11 mouse cellular contexts compared by ENCODE assay signal in the genomic region with DNA sequence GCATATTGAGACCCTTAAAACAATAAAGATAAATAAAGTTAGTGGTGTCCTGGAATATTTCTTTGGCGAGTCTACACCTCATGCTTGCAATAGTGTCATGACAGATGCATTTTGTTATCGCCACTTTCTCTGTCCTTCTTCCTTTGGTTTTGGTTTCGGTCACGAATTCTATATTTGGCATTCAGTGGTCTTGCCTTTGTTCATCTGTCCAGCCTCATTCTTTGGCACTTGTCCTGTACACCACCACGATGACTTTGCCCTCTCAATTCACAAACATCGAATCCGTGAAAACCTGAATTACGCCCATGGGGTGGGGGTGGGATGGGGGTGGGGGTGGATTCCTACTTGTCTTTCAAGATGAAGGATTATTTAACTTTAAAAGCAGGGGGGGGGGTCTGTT. TPM values are rescaled to one million over a fixed set of nuclear protein-coding genes. Genes with fewer than 3 reads are reported as not detected.
DNase-seq lines count a peak whose midpoint lies in the region; ATAC-seq lines count a peak whose summit lies in the region.
"Had no signal": no experiment of that assay in that cellular context is flagged by ENCODE, and none has a peak within 500 bp of the region (broad histone marks: within the 10 kb centered on the region; RNA-seq: fewer than 3 reads in every experiment).

No protein-coding gene starts in this region.

- no peaks in the 10 kb centered on the region for H3K4me1 ChIP-seq in hindbrain, embryonic 11.5 days (replicated peaks; ENCODE audit: control insufficient read depth, insufficient read depth, low read length)
- peaks cover 11% of the 10 kb centered on the region for H3K4me1 ChIP-seq in hindbrain, embryonic 14.5 days (replicated peaks; ENCODE audit: control insufficient read depth, insufficient read depth, low read length)
- peaks cover 11% of the 10 kb centered on the region for H3K4me1 ChIP-seq in liver, embryonic 15.5 days (replicated peaks)

- H3K4me3 ChIP-seq in hindbrain, embryonic 11.5 days (ENCODE audit: low read depth, low read length): no peak overlapping the region
- H3K4me3 ChIP-seq in hindbrain, embryonic 14.5 days (replicated peaks; ENCODE audit: low read length): no peak overlapping the region
- peak overlapping the region; percentile 92 for H3K4me3 ChIP-seq in liver, embryonic 15.5 days (replicated peaks)

- no peak overlapping the region for H3K27ac ChIP-seq in hindbrain, embryonic 11.5 days (ENCODE audit: low read depth, low read length)
- H3K27ac ChIP-seq in hindbrain, embryonic 14.5 days: no peak overlapping the region
- H3K27ac ChIP-seq in liver, embryonic 15.5 days (replicated peaks): no peak overlapping the region
- H3K27ac ChIP-seq: forebrain, embryonic 13.5 days; hindbrain, embryonic 12.5 days; midbrain, embryonic 12.5 days; neural tube, embryonic 13.5 days had no signal

- no peaks in the 10 kb centered on the region for H3K27me3 ChIP-seq in hindbrain, embryonic 11.5 days (ENCODE audit: control insufficient read depth, insufficient read depth, low read length)
- H3K27me3 ChIP-seq in hindbrain, embryonic 14.5 days (ENCODE audit: control insufficient read depth, insufficient read depth, low read length): no peaks in the 10 kb centered on the region
- H3K27me3 ChIP-seq in liver, embryonic 15.5 days: no peaks in the 10 kb centered on the region; the same call in 1 of the 2 replicates

- H3K4me2 ChIP-seq in hindbrain, embryonic 11.5 days (replicated peaks; ENCODE audit: low read depth, low read length): no peak overlapping the region
- no peak overlapping the region for H3K4me2 ChIP-seq in hindbrain, embryonic 14.5 days (replicated peaks)
- peak overlapping the region; percentile 69 for H3K4me2 ChIP-seq in liver, embryonic 15.5 days

- peak; percentile 12; the same call in 1 of the 2 replicates for ATAC-seq in hindbrain, embryonic 11.5 days (ENCODE audit: low FRiP score)
- no peak for ATAC-seq in hindbrain, embryonic 14.5 days (ENCODE audit: low FRiP score)
- ATAC-seq in liver, embryonic 15.5 days (ENCODE audit: insufficient read depth): no peak

- no peaks in the 10 kb centered on the region for H3K9me3 ChIP-seq in hindbrain, embryonic 11.5 days (ENCODE audit: control insufficient read depth, low read length)
- H3K9me3 ChIP-seq in hindbrain, embryonic 14.5 days (ENCODE audit: control insufficient read depth, low read length): no peaks in the 10 kb centered on the region
- no peaks in the 10 kb centered on the region for H3K9me3 ChIP-seq in liver, embryonic 15.5 days (replicated peaks)

- no peaks in the 10 kb centered on the region for H3K36me3 ChIP-seq in hindbrain, embryonic 11.5 days (ENCODE audit: control insufficient read depth, insufficient read depth, low read length)
- no peaks in the 10 kb centered on the region for H3K36me3 ChIP-seq in hindbrain, embryonic 14.5 days (replicated peaks; ENCODE audit: control insufficient read depth, insufficient read depth)
- H3K36me3 ChIP-seq in liver, embryonic 15.5 days (replicated peaks): no peaks in the 10 kb centered on the region
- H3K36me3 ChIP-seq: neural tube, embryonic 13.5 days had no signal

- DNase-seq in hindbrain, embryonic 11.5 days (ENCODE audit: low spot score): no peak
- no peak for DNase-seq in hindbrain, embryonic 14.5 days (ENCODE audit: low spot score)
- peak; percentile 78 for DNase-seq in 416B (ENCODE audit: low read depth)
- DNase-seq in A20 (ENCODE audit: low read depth, low spot score): peak; percentile 39
- DNase-seq in thymus, postnatal 4 days: no peak
- no peak for DNase-seq in layer of hippocampus, adult 9-11 months

- H3K9ac ChIP-seq in hindbrain, embryonic 11.5 days (ENCODE audit: low read depth, low read length): no peak overlapping the region
- no peak overlapping the region for H3K9ac ChIP-seq in hindbrain, embryonic 14.5 days
- H3K9ac ChIP-seq in liver, embryonic 15.5 days: no peak overlapping the region

- WGBS in hindbrain, embryonic 11.5 days: 91% methylated on average over 8 of the region's 8 CpGs
- 89% methylated on average over 8 of the region's 8 CpGs for WGBS in hindbrain, embryonic 14.5 days
- WGBS in liver, embryonic 15.5 days (ENCODE audit: insufficient replicate concordance): 55% methylated on average over 8 of the region's 8 CpGs

RNA-seq across cellular contexts. Expression of a gene that starts 6.1 kb away (rescaled TPM):
- 1.2 and 1.9 TPM in 2 replicates for polyA plus RNA-seq in hindbrain, embryonic 11.5 days (2014; fragmentation: Nextera tagmentation; extraction: Ambion mirVana)
- polyA plus RNA-seq in hindbrain, embryonic 14.5 days (2014; fragmentation: Nextera tagmentation; extraction: Ambion mirVana): 0.37 and 0.51 TPM in 2 replicates
- polyA plus RNA-seq in liver, embryonic 15.5 days (2015; fragmentation: Nextera tagmentation; extraction: Ambion mirVana): 1.3 and 1.8 TPM in 2 replicates

RNA-seq across cellular contexts. Expression of a gene that starts 6.6 kb away (rescaled TPM):
- polyA plus RNA-seq in hindbrain, embryonic 11.5 days (2014; fragmentation: Nextera tagmentation; extraction: Ambion mirVana): 93.8 and 94.4 TPM in 2 replicates
- polyA plus RNA-seq in hindbrain, embryonic 14.5 days (2014; fragmentation: Nextera tagmentation; extraction: Ambion mirVana): 111 and 117 TPM in 2 replicates
- polyA plus RNA-seq in liver, embryonic 15.5 days (2015; fragmentation: Nextera tagmentation; extraction: Ambion mirVana): 75.4 and 78.6 TPM in 2 replicates

RNA-seq across cellular contexts. Expression of a gene that starts 18.9 kb away (rescaled TPM):
- 53.7 and 56.6 TPM in 2 replicates for polyA plus RNA-seq in hindbrain, embryonic 11.5 days (2014; fragmentation: Nextera tagmentation; extraction: Ambion mirVana)
- polyA plus RNA-seq in hindbrain, embryonic 14.5 days (2014; fragmentation: Nextera tagmentation; extraction: Ambion mirVana): 35.5 and 38.7 TPM in 2 replicates
- polyA plus RNA-seq in liver, embryonic 15.5 days (2015; fragmentation: Nextera tagmentation; extraction: Ambion mirVana): 20.4 and 23.3 TPM in 2 replicates

Comparison
In these comparisons a context has a peak if more than half of its experiments do, and no peak if none do; other contexts are left out.
1. DNase-seq: peak in 416B (single experiment) and A20 (single experiment); none in hindbrain, embryonic 11.5 days (single experiment), hindbrain, embryonic 14.5 days (single experiment), thymus, postnatal 4 days (single experiment) and layer of hippocampus, adult 9-11 months (single experiment).